Mouse (Mus musculus): ENCODE data around the gene Gm37240.
"Not testable (repeated sequence)": the region's sequence is repeated elsewhere in the genome, so short reads cannot be mapped to it uniquely, and the experiment has no call there.

Gene Gm37240

GRCm38 (mm10) chr3:84883817-84884483 is 1003.4 kb downstream of the Gm37240 start:
- DNase-seq (ENCODE audit: low spot score), result no peak

GRCm38 (mm10) chr3:84876211-84876610 is 1011.1 kb downstream of the Gm37240 start:
- no peak for DNase-seq (ENCODE audit: low spot score)

DNA sequence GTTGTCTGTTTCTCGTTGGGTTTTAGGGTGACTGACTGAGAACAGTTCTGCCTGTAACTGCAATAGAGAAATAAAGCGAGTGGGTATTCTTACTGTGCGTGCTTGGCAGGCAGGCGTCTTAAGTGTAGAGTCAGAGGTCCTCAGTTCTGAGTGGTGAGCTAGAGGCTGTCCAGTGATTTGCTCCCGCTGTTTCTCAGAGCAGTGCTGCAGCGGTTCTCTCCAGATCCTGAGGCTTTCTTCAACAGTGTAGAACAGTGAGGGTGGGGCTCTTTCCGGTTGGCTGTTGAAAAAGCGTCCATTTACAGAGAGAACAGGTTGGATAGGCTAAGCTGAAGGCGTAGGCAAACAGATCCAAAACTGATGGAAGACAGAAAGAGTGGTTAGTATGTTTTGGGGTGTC is 1012.0 kb downstream of the Gm37240 start:
- DNase-seq (ENCODE audit: low spot score), result no peak

DNA sequence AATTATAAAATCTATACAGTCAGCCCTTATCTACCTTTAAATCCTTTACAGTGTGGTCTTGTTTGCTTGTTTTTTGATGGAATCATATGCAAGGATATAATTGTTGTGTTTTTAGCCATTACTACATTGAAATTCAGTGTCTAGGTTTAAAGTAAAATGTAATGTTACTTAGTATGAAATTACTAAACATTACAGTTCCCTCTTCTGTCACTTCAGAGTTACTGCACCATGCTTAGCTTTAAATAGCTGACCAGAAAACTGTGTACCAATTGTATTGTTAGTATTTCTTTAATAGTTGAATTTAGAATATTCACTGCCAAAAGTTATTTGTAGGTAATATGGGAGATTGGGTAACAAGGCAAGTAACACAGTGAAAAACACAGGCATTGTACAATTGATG is 1017.2 kb downstream of the Gm37240 start:
- no peak for DNase-seq (ENCODE audit: low spot score)

GRCm38 (mm10) chr3:84867991-84868390 is 1019.3 kb downstream of the Gm37240 start:
- peak; percentile 11 for DNase-seq (ENCODE audit: low spot score)

GRCm38 (mm10) chr3:84867434-84867975 is 1019.8 kb downstream of the Gm37240 start:
- DNase-seq (ENCODE audit: low spot score), result peak; percentile 8

DNA sequence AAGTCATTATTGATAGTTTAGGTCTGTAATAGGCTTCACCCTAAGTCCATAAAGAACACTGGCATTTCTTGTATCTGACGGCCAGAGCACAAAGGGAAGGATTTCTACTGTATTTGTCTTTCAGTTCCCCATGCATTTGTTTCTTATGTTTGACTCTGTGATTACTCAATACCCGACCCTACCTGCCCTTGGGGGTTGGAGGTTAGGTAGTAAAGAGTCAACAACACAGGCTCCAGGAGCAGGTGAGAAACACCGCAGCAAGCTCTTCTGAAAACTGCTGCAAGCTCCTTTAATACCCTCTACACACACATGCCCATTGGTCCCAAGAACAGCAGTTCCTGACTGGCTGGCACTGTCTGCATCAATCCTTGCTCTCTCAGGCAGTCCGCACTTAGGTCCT is 1020.5 kb downstream of the Gm37240 start:
- DNase-seq (ENCODE audit: low spot score), result no peak

GRCm38 (mm10) chr3:84865684-84866083 is 1021.6 kb downstream of the Gm37240 start:
- DNase-seq (ENCODE audit: low spot score), result no peak

GRCm38 (mm10) chr3:84861817-84862216 is 1025.5 kb downstream of the Gm37240 start:
- not testable (repeated sequence) for DNase-seq (ENCODE audit: low spot score)

DNA sequence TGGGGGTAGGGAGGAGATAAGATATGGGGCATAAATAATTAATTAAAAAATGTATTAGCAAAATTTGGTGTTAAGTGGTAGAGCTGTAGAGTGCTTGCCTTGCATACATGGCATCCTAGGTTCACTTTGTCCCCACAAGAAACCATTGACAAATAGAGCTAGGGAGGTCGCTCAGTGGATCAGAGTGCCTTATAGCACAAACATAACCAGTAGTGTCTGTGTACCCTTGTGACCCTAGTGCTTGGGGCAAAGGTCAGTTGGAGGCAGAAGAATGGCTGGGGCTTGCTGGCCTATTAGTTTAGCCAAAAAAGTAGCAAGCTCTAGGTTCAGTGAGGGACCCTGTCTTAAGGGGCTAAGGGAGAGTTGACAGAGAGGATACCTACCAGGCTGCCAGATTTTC is 1026.6 kb downstream of the Gm37240 start:
- no peak for DNase-seq (ENCODE audit: low spot score)

GRCm38 (mm10) chr3:84854440-84854839 is 1032.9 kb downstream of the Gm37240 start:
- no peak for DNase-seq (ENCODE audit: low spot score)

GRCm38 (mm10) chr3:84852877-84853276 is 1034.4 kb downstream of the Gm37240 start:
- no peak for DNase-seq (ENCODE audit: low spot score)

- no peak for DNase-seq (ENCODE audit: low spot score)
These were observed 1035.5 kb downstream of the Gm37240 start for GRCm38 (mm10) chr3:84851801-84852200.

- no peak for DNase-seq (ENCODE audit: low spot score)
These were observed 1036.9 kb downstream of the Gm37240 start for GRCm38 (mm10) chr3:84850418-84850817.

DNA sequence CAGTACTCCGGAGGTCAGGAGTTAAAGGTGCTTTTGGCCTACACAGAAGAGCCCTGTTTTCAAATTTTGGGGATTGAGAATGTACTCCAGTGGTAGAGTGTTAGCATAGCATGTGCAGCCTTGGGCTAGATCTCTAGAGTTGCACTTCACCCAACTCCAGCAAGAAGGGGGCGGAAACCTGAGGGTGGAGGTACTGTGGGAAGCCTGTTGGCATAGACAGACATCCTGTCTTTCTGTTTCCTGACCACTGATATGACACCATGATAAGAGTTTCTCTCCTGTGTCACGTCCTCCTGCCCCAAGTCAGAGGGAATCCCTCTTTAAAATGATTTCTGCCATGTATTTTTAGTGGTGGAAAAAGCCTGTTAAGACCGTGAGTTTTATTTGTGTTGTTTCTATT is 1038.5 kb downstream of the Gm37240 start:
- no peak for DNase-seq (ENCODE audit: low spot score)

DNA sequence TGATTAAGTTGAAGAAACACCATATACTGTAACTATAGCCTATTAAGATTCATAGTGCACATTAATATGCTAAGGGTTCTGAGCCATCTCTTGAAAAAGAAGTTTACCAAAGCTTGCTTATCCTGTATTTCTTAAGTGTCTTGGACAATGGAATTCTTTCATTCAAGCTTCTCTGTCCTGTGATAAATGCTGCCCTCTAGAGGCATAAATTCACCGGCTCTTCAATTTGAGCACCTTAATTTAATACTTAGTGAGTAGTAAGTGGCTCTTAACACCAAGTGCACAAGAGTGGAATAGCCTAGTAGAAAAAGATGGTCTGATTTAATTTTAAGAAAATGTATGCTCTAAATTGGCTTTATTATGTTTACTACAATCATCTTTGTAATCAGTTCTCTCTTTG is 1043.7 kb downstream of the Gm37240 start:
- peak; percentile 81 for DNase-seq (ENCODE audit: low spot score)

GRCm38 (mm10) chr3:84842793-84843192 is 1044.5 kb downstream of the Gm37240 start:
- no peak for DNase-seq (ENCODE audit: low spot score)

- no peak for DNase-seq (ENCODE audit: low spot score)
These were observed 1046.0 kb downstream of the Gm37240 start for GRCm38 (mm10) chr3:84841271-84841670.

- no peak for DNase-seq (ENCODE audit: low spot score)
These were observed 1047.8 kb downstream of the Gm37240 start for GRCm38 (mm10) chr3:84839499-84839898.

GRCm38 (mm10) chr3:84837984-84838383 is 1049.3 kb downstream of the Gm37240 start:
- DNase-seq (ENCODE audit: low spot score), result no peak

- no peak for DNase-seq (ENCODE audit: low spot score)
These were observed 1051.3 kb downstream of the Gm37240 start for GRCm38 (mm10) chr3:84836029-84836428.

DNA sequence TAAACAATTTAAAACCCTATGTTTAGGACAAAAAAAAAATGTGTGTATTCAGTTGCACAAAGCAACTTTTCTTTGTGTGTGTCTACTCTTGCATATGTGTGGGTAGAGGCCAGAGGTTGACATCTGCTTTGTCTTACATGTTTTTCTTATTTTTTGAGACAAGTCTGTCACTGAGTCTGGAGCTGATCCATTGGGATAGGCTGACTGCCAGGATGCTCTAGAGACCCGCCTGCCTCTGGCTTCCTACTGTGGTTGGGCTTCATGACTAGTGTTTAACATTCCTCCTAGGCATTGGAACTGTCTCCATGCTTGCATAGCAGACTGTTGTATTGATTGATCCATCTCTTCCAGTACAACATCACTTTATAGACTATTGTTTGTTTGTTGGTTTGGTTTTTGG is 1058.0 kb downstream of the Gm37240 start:
- DNase-seq (ENCODE audit: low spot score), result no peak

- no peak for DNase-seq (ENCODE audit: low spot score)
These were observed 1059.7 kb downstream of the Gm37240 start for GRCm38 (mm10) chr3:84827617-84828016.

- no peak for DNase-seq (ENCODE audit: low spot score)
These were observed 1060.4 kb downstream of the Gm37240 start for GRCm38 (mm10) chr3:84826938-84827337.

Data from MN1 (cell line).